Mouse (Mus musculus) stomach, postnatal 0 days (tissue): ENCODE results near the gene Pde8a.

ENCODE experiments used
- CTCF ChIP-seq: IDR thresholded peaks from 2 replicates; pipeline ENCODE4 v1.5.1; 2016; ENCODE audit warnings: antibody characterized with exemption, low read depth, mild to moderate bottlenecking, moderate library complexity
- EP300 ChIP-seq: optimal IDR thresholded peaks from 2 replicates; pipeline ENCODE3; 2016; ENCODE audit warnings: antibody characterized with exemption

DNA sequence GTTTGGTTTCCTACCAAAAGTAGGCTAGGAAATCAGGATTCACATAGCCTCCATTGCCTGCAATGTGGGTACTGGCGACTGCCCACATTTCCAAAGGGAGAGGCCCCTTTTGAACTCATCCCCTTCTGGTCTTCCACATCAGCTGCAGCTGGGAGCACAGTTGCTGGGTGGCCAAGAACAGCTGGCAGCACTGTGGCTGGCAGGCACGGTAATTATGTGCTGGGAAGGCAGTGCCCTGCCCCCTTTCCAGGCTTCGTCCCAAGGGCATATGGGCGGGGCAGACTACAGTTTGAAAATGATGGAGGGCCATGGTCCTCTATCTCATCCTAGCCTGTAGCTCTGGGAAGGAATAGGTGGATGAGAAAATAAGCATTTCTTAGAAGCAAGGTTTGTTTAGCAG is 14.9 kb upstream of the Pde8a start:
- TF ChIP-seq CTCF (no peak), EP300 (no peak)
